Mouse (Mus musculus): ENCODE results near the gene Olfr1183.
"Not testable (repeated sequence)": the region's sequence is repeated elsewhere in the genome, so short reads cannot be mapped to it uniquely, and the experiment has no call there.

The Olfr1183 gene

GRCm38 (mm10) chr2:88454567-88454966 is at the start of gene Olfr1183:
TSS of gene Olfr1183 (plus strand) at chr2:88454867.
- not testable (repeated sequence) for DNase-seq

- DNase-seq: no peak
These were observed 48.3 kb upstream of the Olfr1183 start, which contains the start of gene Olfr1179 for GRCm38 (mm10) chr2:88406353-88406752. TSS of gene Olfr1179 (minus strand) at chr2:88406453.

GRCm38 (mm10) chr2:88419051-88419450 is 35.6 kb upstream of the Olfr1183 start, which contains the start of gene Olfr1180:
TSS of gene Olfr1180 (minus strand) at chr2:88419151.
- no peak for DNase-seq

DNA sequence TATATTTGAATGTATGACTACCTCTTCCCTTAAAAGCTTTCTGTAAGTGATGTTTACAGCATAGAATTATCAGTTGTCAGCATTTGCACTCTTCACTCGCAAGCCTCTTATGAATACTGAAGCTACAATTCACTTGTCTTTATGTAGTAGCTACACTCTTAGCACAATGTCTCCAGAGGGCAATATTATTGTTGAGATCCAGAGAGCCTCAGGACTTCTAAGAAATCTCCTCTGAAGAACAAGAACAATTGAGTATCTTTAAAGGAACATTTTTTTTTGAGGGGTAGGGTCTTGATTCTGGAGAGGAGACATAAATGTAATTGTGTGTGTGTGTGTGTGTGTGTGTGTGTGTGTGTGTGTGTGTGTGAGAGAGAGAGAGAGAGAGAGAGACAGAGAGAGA is 28.6 kb upstream of the Olfr1183 start, which contains the start of gene Olfr1181:
Gene Olfr1181 (minus strand): TSS at position 101 of the 400 bp plus-strand sequence.
- no peak for DNase-seq

GRCm38 (mm10) chr2:88449031-88449430 is 5.6 kb upstream of the Olfr1183 start, which contains the start of gene Gm13757:
TSS of gene Gm13757 (minus strand) at chr2:88449131.
- no peak for DNase-seq

DNA sequence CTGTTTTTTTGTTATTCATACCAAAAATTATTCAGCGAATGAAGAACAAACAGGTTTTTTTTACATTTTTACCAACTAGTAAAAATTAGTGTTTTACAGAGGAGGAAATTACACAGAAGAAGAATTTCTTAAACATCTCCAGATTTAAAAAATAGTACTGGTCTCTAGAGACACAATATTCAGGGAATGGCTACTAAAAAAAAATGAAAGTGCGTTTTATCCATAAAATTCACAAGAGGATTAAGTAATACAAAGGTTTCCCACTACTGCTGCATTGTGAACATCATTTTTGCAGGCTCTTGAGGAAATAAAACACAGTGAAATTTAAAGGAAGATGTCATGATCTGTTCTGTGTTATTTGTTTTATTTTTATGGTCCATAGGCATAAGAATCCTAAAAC is 28.6 kb downstream of the Olfr1183 start, which contains the start of gene Olfr1184:
Gene Olfr1184 (plus strand): TSS at position 301 of the 400 bp plus-strand sequence.
- DNase-seq: no peak

- DNase-seq: no peak
These were observed 38.4 kb downstream of the Olfr1183 start, which contains the start of gene Olfr1185-ps1 for GRCm38 (mm10) chr2:88493020-88493419. TSS of gene Olfr1185-ps1 (plus strand) at chr2:88493320.

DNA sequence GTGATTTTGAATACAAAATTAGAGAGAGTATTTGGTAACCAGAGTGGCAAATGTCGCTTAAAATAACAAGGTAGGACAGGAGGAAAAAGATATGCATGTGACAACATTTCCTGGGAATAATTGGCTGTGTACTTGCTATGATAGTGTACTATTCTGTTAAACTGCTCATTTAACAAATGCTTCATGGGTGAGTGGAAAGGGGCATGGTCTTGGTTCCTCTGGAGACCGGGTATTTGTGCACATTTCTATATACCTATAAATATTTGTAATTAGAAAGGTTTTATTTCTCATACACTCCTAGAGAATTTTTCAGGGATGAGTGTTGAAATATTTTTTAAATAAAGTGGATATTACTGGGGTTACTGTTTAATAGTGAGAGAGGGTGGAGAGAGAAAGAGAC is 63.6 kb downstream of the Olfr1183 start, which contains the start of gene Olfr1186:
Gene Olfr1186 (plus strand): TSS at position 301 of the 400 bp plus-strand sequence.
- no peak for DNase-seq

All from thymus, postnatal 25 days (tissue).